Mouse (Mus musculus) monocyte, adult 5-6 weeks (primary cell): ENCODE results near the gene Eed. TPM values are rescaled to one million over a fixed set of nuclear protein-coding genes. Genes with fewer than 3 reads are reported as not detected.

ENCODE experiments used
- ATAC-seq: fragments of 153-309, 156-312 bp; replicated peaks from 2 replicates; pipeline ENCODE4 v1.8.0; 2017; ENCODE audit warnings: mild to moderate bottlenecking; ENCODE audit not compliant: low TSS enrichment, insufficient number of reproducible peaks, severe bottlenecking, poor library complexity, low FRiP score
- total RNA-seq: library from RNA; stranded (forward); fragments of 200-1000, 200-491, 200-594 nt; gene quantifications from 3 replicates; pipeline ENCODE4 v1.2.3, GENCODE M21; 2017

Eed gene
- total RNA-seq, 1 experiment from 2014 or later = 421 TPM

GRCm38 (mm10) chr7:89917776-89918175 lies 63.0 kb downstream of the Eed start:
- no peak for ATAC-seq

- no peak for ATAC-seq
These were observed 64.1 kb downstream of the Eed start for GRCm38 (mm10) chr7:89916711-89917110.

GRCm38 (mm10) chr7:89913432-89914158 lies 67.2 kb downstream of the Eed start:
- no peak for ATAC-seq

- no peak for ATAC-seq
These were observed 68.4 kb downstream of the Eed start for GRCm38 (mm10) chr7:89912356-89912755.

- no peak for ATAC-seq
These were observed 71.1 kb downstream of the Eed start for GRCm38 (mm10) chr7:89909711-89910110.

GRCm38 (mm10) chr7:89908899-89909621 lies 71.7 kb downstream of the Eed start:
- no peak for ATAC-seq

- ATAC-seq = no peak
These were observed 72.4 kb downstream of the Eed start for GRCm38 (mm10) chr7:89908421-89908820.

GRCm38 (mm10) chr7:89907950-89908349 lies 72.8 kb downstream of the Eed start:
- peak; percentile 75 for ATAC-seq

Other genes starting within 250 kb of the Eed start
- not detected in 3 replicates for gene Ccdc81, start 77.4 kb downstream of the Eed start, total RNA-seq
- 39.6 to 86.1 TPM (median 84.3 TPM) in 3 replicates for gene Hikeshi, start 39.8 kb downstream of the Eed start, total RNA-seq
- gene Picalm, start 149.2 kb upstream of the Eed start, total RNA-seq = 450 to 531 TPM (median 492 TPM) in 3 replicates